Mouse (Mus musculus) thymus, adult 2 months (tissue): ENCODE measurements at regions not wholly inside any gene's neighbourhood (a gene's known extent, or its start where the extent isn't known, plus 50 kb on each side); places are given as distances from the start of the nearest gene placed in this dataset.

ENCODE experiments used
- CTCF ChIP-seq: fragments of 200-500 bp; IDR thresholded peaks from 2 replicates; pipeline ENCODE4 v1.5.1; 2012; ENCODE audit warnings: mild to moderate bottlenecking, control low read depth, low read length, moderate library complexity, borderline replicate concordance; ENCODE audit not compliant: control insufficient read depth, poor library complexity, insufficient read depth; ENCODE audit errors: extremely low read depth
- POLR2A ChIP-seq: fragments of 200-500 bp; IDR thresholded peaks from 2 replicates; pipeline ENCODE4 v1.6.1; 2012; ENCODE audit warnings: mild to moderate bottlenecking, low read length, control low read depth, moderate library complexity; ENCODE audit not compliant: control insufficient read depth, poor library complexity, insufficient read depth; ENCODE audit errors: extremely low read depth

DNA sequence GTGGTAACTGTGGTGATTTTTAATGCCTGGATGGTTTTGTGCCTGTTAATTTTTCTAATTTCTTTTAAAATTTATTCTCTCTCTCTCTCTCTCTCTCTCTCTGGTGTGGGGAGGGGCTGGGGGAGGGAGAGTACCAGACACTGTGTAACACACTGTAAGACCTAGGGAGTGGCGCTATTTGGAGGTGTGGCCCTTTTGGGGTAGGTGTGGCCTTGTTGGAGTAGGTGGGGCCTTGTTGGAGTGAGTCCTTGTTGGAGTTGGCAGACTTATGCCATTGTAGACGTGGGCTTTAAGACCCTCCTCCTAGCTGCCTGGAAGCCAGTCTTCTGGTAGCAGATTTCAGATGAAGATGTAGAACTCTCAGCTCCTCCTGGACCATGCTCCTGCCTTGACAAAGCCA, 107.4 kb upstream of the Lhx5 start:
- TF ChIP-seq CTCF (no peak), POLR2A (no peak)
